Mouse (Mus musculus) heart, postnatal 10 days (tissue): Measurements from ENCODE around the gene Gm5773. TPM values are rescaled to one million over a fixed set of nuclear protein-coding genes. Genes with fewer than 3 reads are reported as not detected.
"Not testable (repeated sequence)": the region's sequence is repeated elsewhere in the genome, so short reads cannot be mapped to it uniquely, and the experiment has no call there.

Source experiments
- DNase-seq, 2 experiments: peaks; one replicate each; pipeline ENCODE4 v3.0.0; 2021
- intact Hi-C: fragments of 180-260 bp; cut with DNase I; formaldehyde crosslinking; loops from one replicate; pipeline ENCODE4 v1.15.1; 2025
- total RNA-seq, 2 experiments: library from RNA; stranded (reverse); gene quantifications; 2 replicates each; pipeline ENCODE4 v1.2.3; 2021

Gene Gm5773
- not detected for total RNA-seq

- intact Hi-C loops, DNase-seq: not testable (repeated sequence)
Measured at GRCm38 (mm10) chr3:93772700-93773099, at the start of gene Gm5773. Gene Gm5773 (plus strand): TSS chr3:93773000.

GRCm38 (mm10) chr3:93745475-93745874, 27.3 kb upstream of the Gm5773 start:
- intact Hi-C loops, DNase-seq: not testable (repeated sequence)

GRCm38 (mm10) chr3:93754022-93754421, 18.8 kb upstream of the Gm5773 start:
- DNase-seq, intact Hi-C loops: not testable (repeated sequence)

GRCm38 (mm10) chr3:93796098-93796497, 23.3 kb downstream of the Gm5773 start, which contains the start of gene Tdpoz4:
Gene Tdpoz4 (plus strand): TSS chr3:93796398.
- DNase-seq, intact Hi-C loops: not testable (repeated sequence)

GRCm38 (mm10) chr3:93813341-93813740, 40.5 kb downstream of the Gm5773 start:
- intact Hi-C loops, DNase-seq: not testable (repeated sequence)

Other genes starting within 250 kb of the Gm5773 start
- gene S100a10, start 217.9 kb upstream of the Gm5773 start, total RNA-seq = 100 to 1,000 TPM; 143 to 197 TPM
- not detected for gene Tdpoz2, start 120.3 kb upstream of the Gm5773 start, total RNA-seq
- gene Tdpoz1, start 96.7 kb upstream of the Gm5773 start, total RNA-seq = not detected
- gene Gm37596, start 79.9 kb upstream of the Gm5773 start, total RNA-seq = not detected
- gene Tdpoz4, start 23.4 kb downstream of the Gm5773 start, total RNA-seq = not detected
- not detected for gene Tdpoz3, start 53.0 kb downstream of the Gm5773 start, total RNA-seq
- not detected for gene Gm9117, start 170.5 kb downstream of the Gm5773 start, total RNA-seq
- not detected for gene Tdpoz5, start 188.3 kb downstream of the Gm5773 start, total RNA-seq